Mouse (Mus musculus) ES-Bruce4 (cell line): ENCODE results near the gene Pak1. TPM values are rescaled to one million over a fixed set of nuclear protein-coding genes. Genes with fewer than 3 reads are reported as not detected.
A peak's percentile ranks its signal among the peaks of the same experiment; 100 is the strongest.

Source experiments
- H3K27ac ChIP-seq: 2 replicates; pipeline ENCODE4 v1.5.1; 2012; ENCODE audit warnings: low read length, inconsistent platforms; ENCODE audit not compliant: insufficient read depth
- H3K27me3 ChIP-seq: 2 replicates; pipeline ENCODE4 v1.6.1; 2012; ENCODE audit warnings: mild to moderate bottlenecking, low read length, inconsistent platforms; ENCODE audit not compliant: control insufficient read depth, poor library complexity, insufficient read depth, severe bottlenecking
- H3K36me3 ChIP-seq: 2 replicates; pipeline ENCODE4 v1.6.1; 2012; ENCODE audit warnings: inconsistent platforms, mild to moderate bottlenecking, low read length, moderate library complexity; ENCODE audit not compliant: control insufficient read depth, poor library complexity, insufficient read depth, severe bottlenecking
- H3K4me1 ChIP-seq: one replicate; pipeline ENCODE4 v1.8.1; 2011; ENCODE audit warnings: low read length; ENCODE audit not compliant: control insufficient read depth, insufficient read depth
- H3K4me3 ChIP-seq: 2 replicates; pipeline ENCODE4 v1.5.1; 2011; ENCODE audit warnings: low read depth, mild to moderate bottlenecking, low read length
- H3K9ac ChIP-seq: 2 replicates; pipeline ENCODE4 v1.6.1; 2012; ENCODE audit warnings: low read depth, mild to moderate bottlenecking, inconsistent platforms; ENCODE audit not compliant: poor library complexity, severe bottlenecking
- H3K9me3 ChIP-seq: replicated peaks from 2 replicates; pipeline ENCODE4 v1.6.1; 2012; ENCODE audit warnings: mild to moderate bottlenecking, low read length, inconsistent platforms; ENCODE audit not compliant: control insufficient read depth, poor library complexity, insufficient read depth, severe bottlenecking
- CTCF ChIP-seq: IDR thresholded peaks from one replicate; pipeline ENCODE4 v1.8.1; 2011; ENCODE audit warnings: low read depth, low read length
- EP300 ChIP-seq: IDR thresholded peaks from 2 replicates; pipeline ENCODE4 v1.6.1; 2011; ENCODE audit warnings: low read depth, low read length; ENCODE audit not compliant: insufficient read depth
- POLR2A ChIP-seq: IDR thresholded peaks from one replicate; pipeline ENCODE4 v1.8.1; 2011; ENCODE audit warnings: low read length; ENCODE audit not compliant: insufficient read depth
- polyA plus RNA-seq: library from polyadenylated mRNA; stranded (reverse); fragments of >200 nt; gene quantifications from 2 replicates; pipeline ENCODE4 v1.2.4, GENCODE M21; 2011; ENCODE audit warnings: low read depth; ENCODE audit not compliant: missing spikeins, insufficient read depth, insufficient read length

Pak1 gene
- polyA plus RNA-seq, 1 experiment, result 71.3 TPM

GRCm38 (mm10) chr7:97748527-97749206 is 39.7 kb upstream of the Pak1 start:
- no peaks in the 10 kb centered on the region for H3K9me3 ChIP-seq
- no peak overlapping the region for H3K9ac ChIP-seq
- peaks cover 4% of the 10 kb centered on the region for H3K4me1 ChIP-seq
- no peaks in the 10 kb centered on the region for H3K36me3 ChIP-seq
- H3K27me3 ChIP-seq, result no peaks in the 10 kb centered on the region
- TF ChIP-seq CTCF (no peak), POLR2A (no peak), EP300 (no peak)
- 0 out of 2 replicates have a peak overlapping the region, but pooled peaks have one; percentile 4 for H3K27ac ChIP-seq
- H3K4me3 ChIP-seq, result no peak overlapping the region

- Histone ChIP-seq H3K9me3 (no peaks in the 10 kb centered on the region), H3K9ac (no peak overlapping the region), H3K27me3 (no peaks in the 10 kb centered on the region), H3K4me1 (peaks cover 4% of the 10 kb centered on the region), H3K36me3 (no peaks in the 10 kb centered on the region), H3K27ac (0 out of 2 replicates have a peak overlapping the region, but pooled peaks have one; percentile 4), H3K4me3 (no peak overlapping the region)
- TF ChIP-seq EP300, result no peak
- peak; percentile 10 for TF ChIP-seq CTCF
Observed at GRCm38 (mm10) chr7:97749207-97750190, 38.8 kb upstream of the Pak1 start.

GRCm38 (mm10) chr7:97756967-97757881 is 31.1 kb upstream of the Pak1 start:
- TF ChIP-seq EP300 (0 out of 2 replicates have a peak, but pooled peaks have one; percentile 18), POLR2A (no peak)
- no peak overlapping the region for H3K4me3 ChIP-seq

GRCm38 (mm10) chr7:97764591-97764990 is 23.8 kb upstream of the Pak1 start:
- Histone ChIP-seq H3K9me3 (no peaks in the 10 kb centered on the region), H3K27ac (no peak overlapping the region), H3K27me3 (no peaks in the 10 kb centered on the region), H3K4me3 (no peak overlapping the region), H3K4me1 (no peaks in the 10 kb centered on the region), H3K9ac (no peak overlapping the region), H3K36me3 (no peaks in the 10 kb centered on the region)
- no peak for TF ChIP-seq POLR2A
- TF ChIP-seq EP300, result no peak
- no peak for TF ChIP-seq CTCF

More at GRCm38 (mm10) chr7:97756967-97757881, 31.1 kb upstream of the Pak1 start:
- Histone ChIP-seq H3K9me3 (no peaks in the 10 kb centered on the region), H3K9ac (0 out of 2 replicates have a peak overlapping the region, but pooled peaks have one; percentile 0), H3K36me3 (no peaks in the 10 kb centered on the region), H3K27me3 (no peaks in the 10 kb centered on the region), H3K27ac (peak overlapping the region; percentile 85), H3K4me1 (peaks cover 9% of the 10 kb centered on the region)

DNA sequence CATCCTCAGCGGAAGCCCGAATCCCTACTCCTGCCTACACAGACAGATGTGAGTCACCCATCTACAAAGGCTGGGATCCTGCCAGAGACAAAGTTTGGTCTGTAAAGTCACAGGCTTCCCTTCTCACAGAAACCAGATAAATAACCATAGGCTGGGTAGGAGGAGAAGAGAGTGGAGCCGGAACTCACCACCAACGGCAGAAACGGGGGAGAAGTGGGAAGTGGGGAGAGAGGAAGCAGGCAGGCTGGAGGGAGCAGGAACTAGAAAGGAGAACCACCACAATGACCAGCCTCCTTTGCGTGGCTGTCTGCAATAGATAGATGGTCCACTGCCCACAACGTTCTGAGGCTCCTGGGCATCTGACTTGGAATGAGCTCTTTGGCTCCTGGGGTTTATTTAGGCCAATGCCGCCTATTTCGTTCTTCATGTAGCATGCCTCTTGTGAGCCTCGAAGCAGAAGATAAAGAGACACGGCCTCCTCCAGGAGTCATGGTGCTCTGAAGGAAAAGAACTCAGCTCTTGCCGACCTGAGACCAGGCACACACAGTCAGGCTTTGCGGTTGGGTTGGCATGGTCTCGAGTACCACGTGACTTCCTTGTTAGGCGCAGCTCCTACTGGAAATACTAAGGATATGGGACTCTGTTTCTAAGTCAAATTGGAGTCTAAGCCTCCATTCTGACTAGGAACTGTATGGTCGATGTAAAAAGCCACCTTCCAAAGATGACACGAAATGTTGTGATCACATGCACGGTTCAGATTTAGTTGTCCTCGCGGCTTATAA is 23.0 kb upstream of the Pak1 start:
- no peaks in the 10 kb centered on the region for H3K27me3 ChIP-seq
- no peaks in the 10 kb centered on the region for H3K9me3 ChIP-seq
- no peaks in the 10 kb centered on the region for H3K4me1 ChIP-seq
- H3K9ac ChIP-seq, result no peak overlapping the region
- H3K36me3 ChIP-seq, result no peaks in the 10 kb centered on the region
- no peak for TF ChIP-seq POLR2A
- TF ChIP-seq EP300, result no peak
- TF ChIP-seq CTCF, result no peak
- no peak overlapping the region for H3K4me3 ChIP-seq
- H3K27ac ChIP-seq, result no peak overlapping the region
